Mouse (Mus musculus): ENCODE measurements around the gene Olfr1369-ps1. TPM values are rescaled to one million over a fixed set of nuclear protein-coding genes. Genes with fewer than 3 reads are reported as not detected.

The Olfr1369-ps1 gene
- total RNA-seq, 2 experiments from 2014 or later = not detected

Other genes with a start within 250 kb of the Olfr1369-ps1 start
- gene Olfr1370, start 36.5 kb upstream of the Olfr1369-ps1 start, total RNA-seq (2021) = not detected
- not detected for gene Olfr263, start 18.2 kb downstream of the Olfr1369-ps1 start, total RNA-seq (2021)
- gene Olfr1368, start 34.4 kb downstream of the Olfr1369-ps1 start, total RNA-seq (2021) = not detected
- gene Trim27, start 68.0 kb downstream of the Olfr1369-ps1 start, total RNA-seq (2021) = 10 to 100 TPM; 20.5 to 21.4 TPM
- not detected for gene Gpx5, start 181.2 kb downstream of the Olfr1369-ps1 start, total RNA-seq (2021)
- gene Gpx6, start 200.6 kb downstream of the Olfr1369-ps1 start, total RNA-seq (2021) = not detected
- gene Olfr1367, start 235.4 kb downstream of the Olfr1369-ps1 start, total RNA-seq (2021) = not detected

Measured in heart, adult 18-20 months (tissue).